Mouse (Mus musculus): Measurements from ENCODE around the gene Gabarapl2.
"Not testable (repeated sequence)": the region's sequence is repeated elsewhere in the genome, so short reads cannot be mapped to it uniquely, and the experiment has no call there.

The Gabarapl2 gene

DNA sequence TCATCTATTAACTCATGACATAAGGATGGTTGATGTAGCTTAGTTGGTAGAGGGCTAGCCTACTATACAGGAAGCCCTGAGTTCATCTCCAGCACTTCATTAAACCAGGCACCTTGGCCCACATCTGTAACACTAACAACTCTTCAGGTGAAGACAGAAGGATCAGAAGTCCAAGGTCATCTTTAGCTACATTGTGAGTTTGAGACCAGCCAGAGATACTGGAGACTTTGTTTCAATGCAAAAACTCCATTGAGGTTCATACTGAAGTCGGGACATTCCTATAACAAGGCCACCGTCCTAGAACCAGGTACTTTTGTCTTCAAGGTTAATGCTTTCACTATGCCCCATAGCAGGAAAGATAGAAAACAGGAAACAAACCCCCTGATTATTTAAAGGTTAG is 6.3 kb upstream of the Gabarapl2 start:
- in situ Hi-C loops (cut with MboI; ENCODE audit: low sequenced_read_pairs), result no loop called here

DNA sequence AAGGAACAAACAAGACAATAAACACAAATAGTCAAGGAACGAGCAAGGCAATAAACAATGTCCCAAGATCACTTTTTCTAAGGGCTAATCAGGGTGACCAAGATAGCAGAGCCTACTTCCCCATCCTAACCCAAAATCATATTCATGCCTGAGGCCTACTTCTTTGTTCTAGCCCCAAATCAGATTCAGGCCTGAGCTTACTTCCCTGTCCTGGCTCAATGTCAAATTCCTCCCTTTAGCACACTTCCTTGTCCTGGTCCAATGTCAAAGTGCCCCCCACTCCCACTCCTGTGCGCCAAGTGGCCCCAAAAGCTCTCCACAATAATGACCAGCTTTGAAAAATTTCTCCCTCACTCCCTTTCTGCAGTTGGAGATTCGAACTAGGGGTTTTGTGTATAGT is 3.3 kb upstream of the Gabarapl2 start:
- in situ Hi-C loops (cut with MboI; ENCODE audit: low sequenced_read_pairs), result no loop called here

DNA sequence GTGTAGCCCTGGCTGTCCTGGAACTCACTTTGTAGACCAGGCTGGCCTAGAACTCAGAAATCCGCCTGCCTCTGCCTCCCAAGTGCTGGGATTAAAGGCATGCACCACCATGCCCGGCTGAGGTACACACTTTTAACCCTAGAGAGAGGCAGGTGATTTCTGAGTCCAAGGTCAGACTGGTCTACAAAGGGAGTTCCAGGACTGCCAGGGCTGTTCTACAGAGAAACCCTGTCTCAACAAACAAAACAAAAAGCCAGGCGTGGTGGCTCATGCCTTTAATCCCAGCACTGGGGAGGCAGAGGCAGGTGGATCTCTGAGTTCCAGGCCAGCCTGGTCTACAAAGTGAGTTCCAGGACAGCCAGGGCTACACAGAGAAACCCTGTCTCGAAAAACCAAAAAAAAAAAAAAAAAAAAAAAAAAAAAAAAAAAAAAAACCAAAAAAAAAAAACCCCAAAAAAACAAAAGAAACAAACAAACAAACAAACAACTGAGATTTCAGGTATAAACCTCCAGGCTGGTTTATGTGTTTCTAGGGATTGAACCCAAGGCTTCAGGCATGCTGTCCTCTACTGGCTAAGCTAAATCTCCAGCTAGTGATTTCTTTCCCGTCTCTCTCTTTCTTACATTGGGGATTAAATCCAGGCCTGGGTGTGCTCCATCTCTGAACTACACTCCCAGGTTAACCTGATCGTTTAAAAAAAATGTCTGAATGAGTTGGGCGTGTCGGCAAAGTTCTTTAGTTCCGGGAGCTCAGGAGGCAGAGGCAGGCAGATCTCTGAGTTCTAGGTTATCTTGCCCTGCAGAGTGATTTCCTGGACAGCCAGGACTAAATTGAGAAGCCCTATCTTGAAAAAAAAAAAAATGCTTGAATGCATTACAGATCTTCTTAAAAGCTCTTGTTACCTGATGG is 2.2 kb upstream of the Gabarapl2 start:
- in situ Hi-C loops (cut with MboI; ENCODE audit: low sequenced_read_pairs), result not testable (repeated sequence)

DNA sequence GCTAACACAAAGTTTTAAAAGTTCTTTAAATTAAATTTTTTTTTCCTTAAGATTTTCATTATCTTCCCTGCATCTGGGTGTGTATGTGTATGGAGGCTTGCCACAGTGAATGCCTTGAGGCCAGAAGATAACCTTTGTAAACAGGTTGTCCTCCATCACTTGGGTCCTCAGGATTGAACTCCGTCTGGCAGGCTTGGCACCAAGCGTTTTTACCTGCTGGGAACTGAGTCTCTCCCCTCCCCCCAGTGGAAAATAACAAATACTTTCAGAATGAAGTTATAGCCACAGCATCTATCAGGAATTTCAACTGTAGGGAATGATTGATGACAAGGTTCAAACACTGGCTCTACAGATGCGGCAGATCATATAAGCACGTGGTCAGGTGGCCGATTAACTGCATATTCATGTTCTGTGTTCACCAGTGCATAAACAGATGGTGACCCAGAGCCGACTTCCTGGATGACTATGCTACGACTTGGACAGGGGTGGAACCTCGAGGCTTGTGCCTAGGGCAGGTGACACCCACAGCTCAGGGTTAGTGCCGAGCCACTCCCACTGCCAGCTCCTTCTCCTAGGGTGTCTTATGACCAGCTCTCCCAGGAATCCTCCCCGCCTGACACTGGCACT is 874 bp upstream of the Gabarapl2 start:
- in situ Hi-C loops (cut with MboI; ENCODE audit: low sequenced_read_pairs), result no loop called here

DNA sequence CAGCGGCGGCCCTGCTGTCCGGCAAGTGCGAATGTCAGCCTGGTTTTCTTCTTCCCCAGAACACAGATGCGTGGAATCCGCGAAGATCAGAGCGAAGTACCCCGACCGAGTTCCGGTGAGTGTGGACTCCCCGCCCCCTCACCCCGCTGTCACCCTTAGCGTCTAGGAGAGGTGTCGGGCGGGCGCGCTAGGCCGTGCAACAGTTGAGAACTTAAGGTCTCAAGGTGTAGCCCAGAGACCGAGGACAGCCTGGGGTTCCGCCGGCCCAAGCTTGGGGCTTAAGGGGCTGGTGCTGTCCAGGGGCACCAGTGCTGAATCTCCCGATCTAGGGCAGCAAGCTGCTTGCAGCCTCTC is 575 bp downstream of the Gabarapl2 start:
- in situ Hi-C loops (cut with MboI; ENCODE audit: low sequenced_read_pairs), result no loop called here

DNA sequence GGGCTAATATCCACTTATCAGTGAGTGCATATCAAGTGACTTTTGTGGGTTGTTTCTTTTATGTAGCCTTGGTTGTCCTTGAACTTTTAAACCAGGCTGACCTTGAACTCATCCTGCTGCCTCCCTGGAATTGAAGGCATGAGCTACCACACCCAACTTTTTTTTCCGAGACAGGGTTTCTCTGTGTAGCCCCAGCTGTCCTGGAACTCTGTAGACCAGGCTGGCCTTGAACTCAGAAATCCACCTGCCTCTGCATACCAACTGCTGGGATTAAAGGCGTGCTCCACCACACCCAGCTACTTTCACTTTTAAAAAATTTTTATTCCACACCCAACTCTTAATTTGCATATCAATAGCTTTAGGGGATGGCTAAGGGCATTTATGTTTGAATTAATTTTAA is 3.0 kb downstream of the Gabarapl2 start:
- in situ Hi-C loops (cut with MboI; ENCODE audit: low sequenced_read_pairs), result no loop called here

DNA sequence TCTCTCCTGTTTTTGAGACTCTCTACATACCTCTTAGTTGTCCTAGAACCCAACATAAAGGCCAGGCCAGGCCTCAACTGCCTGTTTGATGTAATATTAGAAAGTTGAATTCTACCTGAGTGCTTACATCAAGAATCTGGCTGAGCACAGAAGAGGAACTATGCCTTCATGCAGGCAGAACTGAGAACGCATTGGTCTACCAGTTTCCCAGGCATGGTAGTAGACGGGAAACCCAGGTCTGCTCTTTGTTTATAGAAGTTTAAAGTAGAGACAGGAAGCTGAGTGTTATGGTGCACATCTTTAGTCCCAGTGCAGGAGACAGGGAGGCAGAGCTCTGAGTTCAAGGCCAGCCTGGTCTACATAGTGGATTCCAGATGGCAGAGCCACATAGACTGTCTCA is 6.6 kb downstream of the Gabarapl2 start:
- in situ Hi-C loops (cut with MboI; ENCODE audit: low sequenced_read_pairs), result no loop called here

DNA sequence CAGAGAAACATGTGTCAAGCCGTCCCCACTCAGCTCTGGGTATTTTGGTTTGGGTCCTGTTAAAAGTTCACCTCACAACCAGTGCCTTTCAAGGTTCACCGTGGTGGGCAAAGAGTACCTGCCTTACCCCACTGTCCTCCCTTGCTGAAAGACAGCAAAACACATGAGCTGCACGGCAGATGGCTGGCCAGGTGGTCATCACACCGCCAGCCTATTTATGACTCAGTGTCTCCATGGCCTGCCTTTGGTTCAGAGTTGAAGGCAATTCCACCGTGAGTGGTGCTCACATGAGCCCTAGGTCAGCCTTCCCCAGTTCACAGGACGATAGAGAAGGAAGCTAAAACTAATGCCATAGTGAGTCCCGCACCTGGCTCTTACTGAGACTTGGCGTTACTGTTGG is 7.5 kb downstream of the Gabarapl2 start:
- in situ Hi-C loops (cut with MboI; ENCODE audit: low sequenced_read_pairs), result no loop called here

DNA sequence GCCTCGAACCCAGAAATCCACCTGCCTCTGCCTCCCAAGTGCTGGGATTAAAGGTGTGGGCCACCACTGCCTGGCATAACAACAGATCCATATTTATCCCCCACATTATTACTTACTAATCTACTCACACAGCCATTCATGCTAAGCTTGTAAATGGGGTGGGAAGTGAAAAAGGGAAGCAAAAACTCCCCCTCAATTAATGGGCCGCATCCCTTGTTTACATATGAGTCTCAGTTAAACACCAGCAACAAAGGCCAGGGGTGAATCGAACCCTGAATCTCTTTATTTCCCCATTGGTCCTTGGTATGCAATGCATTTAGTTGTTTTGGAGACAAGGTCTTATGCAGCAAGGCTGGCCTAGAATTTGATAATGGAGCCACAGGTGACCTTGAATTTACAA is 10.3 kb downstream of the Gabarapl2 start:
- in situ Hi-C loops (cut with MboI; ENCODE audit: low sequenced_read_pairs), result no loop called here

DNA sequence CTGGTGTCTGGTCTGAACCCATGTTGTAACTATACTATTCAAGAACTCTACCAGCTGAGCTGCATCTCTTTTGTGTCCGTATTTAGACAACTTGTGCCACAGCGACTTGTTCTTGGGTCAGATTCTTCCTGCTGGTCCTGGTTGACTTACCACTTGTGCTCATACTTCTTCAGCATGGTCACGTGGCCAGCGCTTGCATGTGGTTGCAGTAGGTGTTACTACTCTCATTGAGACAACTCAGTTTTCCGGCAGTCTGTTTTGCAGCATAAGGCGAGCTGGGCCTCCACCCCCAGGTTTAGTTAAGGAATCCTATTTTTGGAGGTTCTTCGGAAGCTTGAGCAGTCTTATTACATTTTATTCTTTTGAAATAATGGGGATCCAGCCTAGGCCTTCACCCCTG is 10.8 kb downstream of the Gabarapl2 start:
- in situ Hi-C loops (cut with MboI; ENCODE audit: low sequenced_read_pairs), result no loop called here

DNA sequence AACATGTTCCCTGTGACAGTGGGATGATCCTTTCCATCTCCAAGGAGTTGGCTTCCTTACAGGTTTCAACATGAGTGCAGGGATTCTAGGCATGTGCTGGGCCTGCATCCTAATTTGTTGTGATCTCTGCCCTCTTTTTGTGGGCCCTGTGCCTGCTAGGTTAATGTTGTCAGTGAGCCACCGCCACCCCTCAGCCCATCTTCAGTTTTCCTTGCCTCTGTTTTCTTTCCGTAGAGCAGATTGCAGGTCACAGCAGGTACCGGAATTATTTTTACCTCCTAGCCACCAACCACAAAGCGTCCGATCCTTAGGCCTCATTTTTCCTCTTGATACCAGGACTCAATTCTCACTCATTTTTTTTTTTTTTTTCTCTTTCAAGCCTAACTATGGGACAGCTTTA is 11.4 kb downstream of the Gabarapl2 start:
- in situ Hi-C loops (cut with MboI; ENCODE audit: low sequenced_read_pairs), result no loop called here

DNA sequence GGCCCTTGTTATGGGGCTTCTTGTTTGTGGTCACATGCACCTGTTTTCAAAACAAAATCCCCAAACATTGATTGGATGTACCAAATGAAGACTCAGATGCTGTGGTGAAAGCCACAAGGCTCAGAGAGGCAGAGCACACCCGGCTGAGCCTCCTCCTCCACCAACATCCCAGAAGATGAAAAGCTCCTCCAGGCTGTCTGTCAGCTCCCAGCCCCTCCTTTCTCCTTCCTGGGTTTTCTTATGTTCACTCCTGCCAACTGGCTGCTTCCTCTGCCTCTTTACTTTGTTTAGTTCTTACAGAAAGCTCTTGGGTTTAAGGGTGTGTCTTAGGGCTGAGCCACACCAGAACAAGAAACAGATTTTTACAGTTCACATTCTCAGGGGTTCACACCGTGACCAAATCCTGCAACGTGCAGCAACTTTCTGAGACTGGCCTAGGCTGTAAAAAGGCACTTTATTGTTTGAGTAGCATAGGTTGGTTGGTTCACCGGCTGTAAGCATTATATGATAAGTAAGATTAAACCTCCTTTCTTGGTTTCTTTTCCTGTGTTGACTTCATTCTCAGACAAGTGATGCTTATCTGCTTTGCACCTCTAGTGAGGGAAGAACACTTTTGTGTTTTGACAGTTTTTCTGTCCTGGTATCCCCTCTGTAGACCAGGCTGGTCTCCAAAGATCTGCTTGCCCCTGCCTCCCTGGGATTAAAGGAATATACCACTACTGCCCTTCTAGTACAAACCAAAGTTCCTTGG is 14.5 kb downstream of the Gabarapl2 start:
- in situ Hi-C loops (cut with MboI; ENCODE audit: low sequenced_read_pairs), result no loop called here

DNA sequence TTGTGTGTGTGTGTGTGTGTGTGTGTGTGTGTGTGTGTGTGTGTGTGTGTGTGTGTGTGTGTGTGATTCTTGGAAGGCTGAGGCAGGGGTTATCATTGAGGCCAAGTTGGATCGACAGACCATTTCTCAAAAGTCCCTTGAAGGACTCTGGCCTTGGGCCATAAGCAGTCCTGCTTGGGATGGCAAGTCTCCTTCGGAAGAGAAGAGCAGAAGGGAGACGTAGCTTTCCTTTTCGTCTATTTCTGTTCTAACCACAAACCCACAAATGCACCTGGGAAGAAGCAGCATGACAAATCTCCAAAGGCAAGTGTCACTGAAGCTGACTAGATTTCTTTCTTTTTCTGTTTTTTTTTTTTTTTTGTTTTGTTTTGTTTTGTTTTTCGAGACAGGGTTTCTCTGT is 15.4 kb downstream of the Gabarapl2 start:
- in situ Hi-C loops (cut with MboI; ENCODE audit: low sequenced_read_pairs), result no loop called here

DNA sequence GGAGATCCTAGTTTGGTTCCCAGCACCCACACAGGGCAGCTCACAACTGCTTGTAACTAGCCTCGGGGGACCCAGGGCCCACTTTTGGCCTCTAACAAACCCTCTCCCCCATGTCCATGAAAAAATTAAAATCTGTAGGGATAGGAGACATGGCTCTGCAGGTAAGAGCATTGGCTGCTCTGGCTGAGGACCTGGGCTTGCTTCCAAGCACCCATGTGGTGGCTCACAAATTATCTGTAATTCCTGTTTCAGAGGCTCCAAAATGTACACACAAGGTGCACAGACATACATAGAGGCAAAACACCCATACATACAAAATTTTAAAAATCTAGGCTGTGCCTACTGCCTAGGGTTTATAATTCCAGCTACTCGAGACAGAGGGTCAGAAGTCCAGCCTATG is 16.7 kb downstream of the Gabarapl2 start:
- in situ Hi-C loops (cut with MboI; ENCODE audit: low sequenced_read_pairs), result no loop called here

DNA sequence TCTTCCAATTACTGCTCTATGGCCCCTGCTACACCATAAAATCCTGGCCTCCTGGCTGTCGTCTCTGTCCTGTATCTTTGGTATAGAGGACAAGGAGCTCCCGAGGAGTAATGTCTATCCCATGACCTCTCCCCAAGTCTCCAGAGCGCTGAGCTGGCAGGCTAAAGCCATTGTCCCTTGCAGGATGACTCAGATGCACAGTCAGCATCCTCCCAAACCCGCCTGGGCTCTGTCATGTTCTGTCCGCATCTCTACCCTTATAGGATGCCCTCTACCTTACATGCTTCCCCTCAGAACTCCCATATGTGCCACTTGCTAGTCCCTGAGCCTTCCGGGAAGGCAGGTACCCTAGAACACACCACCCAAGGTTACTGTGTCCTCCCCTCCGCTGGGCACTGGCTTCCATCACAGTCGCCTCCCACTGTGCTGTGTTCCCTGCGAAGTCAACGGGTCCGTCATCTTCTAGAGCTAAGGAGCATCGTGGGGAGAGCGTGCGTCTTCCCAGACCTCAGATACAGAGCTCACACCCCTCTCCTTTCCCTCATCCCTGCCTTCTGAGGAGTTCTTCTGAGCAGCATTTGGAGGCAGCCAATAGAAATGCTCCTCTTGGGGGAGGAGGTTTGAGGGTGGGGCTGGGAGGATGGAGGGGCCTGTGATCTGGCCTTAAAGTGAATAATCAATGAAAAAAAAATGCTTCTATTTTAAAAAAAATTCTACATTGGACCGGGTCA is 20.3 kb downstream of the Gabarapl2 start:
- in situ Hi-C loops (cut with MboI; ENCODE audit: low sequenced_read_pairs), result no loop called here

DNA sequence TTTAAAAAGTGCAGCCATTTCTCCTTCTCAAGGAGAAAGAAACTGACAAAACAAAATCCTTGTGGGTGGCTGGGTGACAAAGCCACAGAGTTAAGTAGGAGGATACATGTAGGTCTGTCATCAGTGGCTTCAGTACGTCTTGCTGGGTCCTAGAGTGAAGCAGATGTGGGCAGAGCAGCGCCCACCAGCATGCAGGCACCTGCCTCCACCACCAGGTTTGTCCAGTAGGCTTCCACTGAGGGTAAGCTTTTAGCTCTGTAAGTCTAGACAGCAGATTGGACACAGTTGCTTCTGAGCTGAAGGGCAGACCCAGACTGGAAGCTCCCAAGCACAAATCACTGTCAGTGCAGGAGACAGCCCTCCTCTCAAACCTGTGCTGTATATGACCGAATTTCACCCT is 20.8 kb downstream of the Gabarapl2 start:
- in situ Hi-C loops (cut with MboI; ENCODE audit: low sequenced_read_pairs), result no loop called here

DNA sequence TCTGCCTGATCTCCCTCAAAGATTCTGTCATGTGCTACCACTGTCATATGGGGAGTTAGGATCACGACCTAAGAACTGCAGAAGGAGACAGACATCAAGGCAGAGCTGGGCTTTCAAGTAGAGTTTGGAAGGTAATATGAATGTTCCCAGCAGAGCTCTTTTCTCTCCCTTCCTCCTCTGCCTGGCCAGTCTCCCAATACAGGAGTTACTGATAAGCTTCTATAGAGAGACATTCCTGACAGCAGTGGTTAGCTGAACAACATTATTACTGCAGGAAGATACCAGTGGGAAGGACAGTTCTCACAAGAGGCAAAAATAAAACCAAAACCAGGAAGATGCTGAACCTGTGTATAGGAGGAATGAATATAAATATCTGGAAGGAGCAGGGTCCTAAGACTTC is 22.1 kb downstream of the Gabarapl2 start:
- in situ Hi-C loops (cut with MboI; ENCODE audit: low sequenced_read_pairs), result no loop called here

DNA sequence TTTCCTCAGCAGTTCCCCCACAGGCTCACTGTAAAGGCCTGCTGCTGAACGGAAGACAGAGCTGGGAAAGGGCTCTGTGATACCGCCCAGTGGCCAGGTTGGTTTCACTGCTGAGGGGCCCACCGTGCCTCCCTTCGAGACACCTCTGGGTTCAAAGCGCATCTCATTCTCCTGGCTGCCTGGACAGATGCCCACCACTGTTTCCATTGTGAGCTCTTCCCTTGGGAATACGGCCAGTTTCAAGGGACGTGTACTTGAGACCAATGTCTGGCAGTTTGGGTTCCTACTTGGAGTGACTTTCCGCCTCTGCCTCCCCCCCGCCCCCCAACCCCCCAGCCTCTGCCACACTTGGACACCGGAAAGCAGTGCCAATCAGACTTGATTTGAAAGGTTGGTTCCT is 22.6 kb downstream of the Gabarapl2 start:
- in situ Hi-C loops (cut with MboI; ENCODE audit: low sequenced_read_pairs), result no loop called here

DNA sequence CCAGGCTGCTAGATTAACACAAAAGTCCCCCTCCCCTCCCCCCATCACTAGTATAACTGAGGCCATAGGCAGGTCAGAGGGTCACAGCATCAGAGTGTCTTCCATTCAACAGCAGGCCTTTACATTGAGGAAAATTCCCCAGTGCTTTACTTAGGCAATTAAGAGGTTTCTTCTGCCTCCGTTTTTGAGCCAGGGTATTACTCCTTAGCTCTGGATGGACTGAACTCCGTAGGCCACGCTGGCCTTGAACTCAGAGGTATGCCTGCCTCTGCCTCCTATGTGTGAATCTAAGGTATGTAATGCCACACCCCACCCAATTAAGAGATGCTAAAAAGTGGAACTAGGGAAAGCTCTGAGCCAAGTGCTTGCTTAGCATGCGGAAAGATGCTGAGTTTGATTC is 23.0 kb downstream of the Gabarapl2 start:
- in situ Hi-C loops (cut with MboI; ENCODE audit: low sequenced_read_pairs), result no loop called here

DNA sequence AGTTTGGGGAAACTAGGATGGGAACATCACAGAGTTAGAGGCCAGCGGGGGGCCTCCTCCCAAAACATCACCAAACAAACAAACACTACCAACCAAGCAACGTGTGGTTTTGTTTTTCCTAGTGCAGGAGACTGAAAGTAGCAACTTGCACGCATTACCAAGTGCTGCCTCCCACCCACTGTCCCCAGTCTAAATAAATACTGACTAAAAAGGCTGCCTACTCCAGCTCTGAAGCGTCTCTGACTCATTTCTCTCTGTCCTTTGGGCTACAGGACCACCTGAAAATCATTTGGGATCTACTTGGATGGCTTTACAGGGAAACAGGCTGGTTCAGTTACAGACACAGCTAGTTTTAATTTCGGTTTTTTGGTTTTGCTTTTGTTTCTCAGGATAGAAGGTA is 23.8 kb downstream of the Gabarapl2 start:
- in situ Hi-C loops (cut with MboI; ENCODE audit: low sequenced_read_pairs), result no loop called here

DNA sequence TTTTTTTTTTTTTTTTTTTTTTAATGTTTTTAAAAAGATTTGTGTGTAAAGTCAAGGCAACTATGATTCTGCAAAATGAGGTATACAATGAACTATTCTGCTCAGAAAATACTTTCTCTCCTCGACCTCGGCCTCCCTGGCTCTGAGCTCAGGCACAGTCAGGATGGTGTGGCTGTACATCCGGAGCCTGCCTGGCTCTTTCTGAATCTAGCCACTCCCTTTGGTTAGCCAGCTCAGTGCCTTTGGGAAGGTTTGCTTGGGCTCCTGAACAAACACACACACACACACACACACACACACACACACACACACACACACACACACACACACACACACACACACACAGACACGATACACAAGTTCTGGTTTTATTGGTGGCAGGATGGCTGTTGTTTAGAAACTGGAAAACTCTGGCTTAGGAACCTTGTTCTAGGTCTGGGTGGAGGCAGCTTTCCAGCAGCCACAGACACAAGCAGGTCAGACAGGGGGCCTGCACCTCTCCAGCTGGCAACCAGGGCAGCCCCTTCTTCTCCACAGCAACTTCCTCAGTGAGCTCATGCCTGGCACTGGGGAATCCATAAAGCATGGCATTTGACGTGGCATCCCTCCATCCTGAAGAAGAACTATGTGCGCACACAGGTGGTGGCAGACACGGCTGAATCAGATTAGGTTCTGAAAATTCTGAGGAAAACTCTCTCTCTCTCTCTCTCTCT is 24.5 kb downstream of the Gabarapl2 start:
- in situ Hi-C loops (cut with MboI; ENCODE audit: low sequenced_read_pairs), result no loop called here

All from CH12F3 (cell line).